Mouse (Mus musculus): Measurements from ENCODE around the gene Zc3h12a. TPM values are rescaled to one million over a fixed set of nuclear protein-coding genes. Genes with fewer than 3 reads are reported as not detected.

Zc3h12a gene
- polyA plus RNA-seq, 1 experiment from 2014 or later, result 1.3 TPM

- Histone ChIP-seq H3K27me3 (replicated peaks; ENCODE audit: control insufficient read depth, insufficient read depth, low read length) (no peaks in the 10 kb centered on the region), H3K9ac (ENCODE audit: low read depth, low read length) (0 out of 2 replicates have a peak overlapping the region, but pooled peaks have one; percentile 22), H3K36me3 (ENCODE audit: control insufficient read depth, insufficient read depth, low read length) (peaks cover 4% of the 10 kb centered on the region; the same call in 1 of the 2 replicates), H3K9me3 (ENCODE audit: control insufficient read depth, low read length) (no peaks in the 10 kb centered on the region), H3K4me1 (replicated peaks; ENCODE audit: control insufficient read depth, insufficient read depth, low read length) (peaks cover 47% of the 10 kb centered on the region), H3K4me3 (ENCODE audit: low read depth, low read length) (no peak overlapping the region), H3K4me2 (peak overlapping the region; percentile 41), H3K27ac (ENCODE audit: low read depth, low read length) (peak overlapping the region; percentile 62)
- 39% methylated on average over 7 of the region's 7 CpGs for WGBS
- no peak for DNase-seq (ENCODE audit: low spot score)
- no peak for ATAC-seq (replicated peaks; ENCODE audit: low FRiP score)
These were observed 3.0 kb downstream of the Zc3h12a start for GRCm38 (mm10) chr4:125124424-125125209.

GRCm38 (mm10) chr4:125123279-125123671 is 4.4 kb downstream of the Zc3h12a start:
- Histone ChIP-seq H3K9ac (ENCODE audit: low read depth, low read length) (no peak overlapping the region; the same call in 1 of the 2 replicates), H3K4me1 (replicated peaks; ENCODE audit: control insufficient read depth, insufficient read depth, low read length) (peaks cover 46% of the 10 kb centered on the region), H3K9me3 (ENCODE audit: control insufficient read depth, low read length) (no peaks in the 10 kb centered on the region), H3K36me3 (ENCODE audit: control insufficient read depth, insufficient read depth, low read length) (peaks cover 4% of the 10 kb centered on the region; the same call in 1 of the 2 replicates), H3K4me2 (peak overlapping the region; percentile 53), H3K27ac (ENCODE audit: low read depth, low read length) (peak overlapping the region; percentile 54), H3K4me3 (ENCODE audit: low read depth, low read length) (peak overlapping the region; percentile 17; the same call in 1 of the 2 replicates), H3K27me3 (replicated peaks; ENCODE audit: control insufficient read depth, insufficient read depth, low read length) (no peaks in the 10 kb centered on the region)
- no peak for DNase-seq (ENCODE audit: low spot score)
- ATAC-seq (replicated peaks; ENCODE audit: low FRiP score), result no peak
- 64% methylated on average over 7 of the region's 7 CpGs for WGBS

- peak overlapping the region; percentile 54 for H3K27ac ChIP-seq (ENCODE audit: low read depth, low read length)
- peak overlapping the region; percentile 39 for H3K9ac ChIP-seq (ENCODE audit: low read depth, low read length)
- ATAC-seq (replicated peaks; ENCODE audit: low FRiP score), result peak; percentile 42; the same call in 1 of the 2 replicates
- H3K4me3 ChIP-seq (ENCODE audit: low read depth, low read length), result peak overlapping the region; percentile 17; the same call in 1 of the 2 replicates
- peak overlapping the region; percentile 53 for H3K4me2 ChIP-seq
- no peaks in the 10 kb centered on the region for H3K27me3 ChIP-seq (replicated peaks; ENCODE audit: control insufficient read depth, insufficient read depth, low read length)
- peaks cover 4% of the 10 kb centered on the region; the same call in 1 of the 2 replicates for H3K36me3 ChIP-seq (ENCODE audit: control insufficient read depth, insufficient read depth, low read length)
- H3K9me3 ChIP-seq (ENCODE audit: control insufficient read depth, low read length), result no peaks in the 10 kb centered on the region
- WGBS, result 23% methylated on average over 16 of the region's 16 CpGs
- DNase-seq (ENCODE audit: low spot score), result peak; percentile 58
- peaks cover 48% of the 10 kb centered on the region for H3K4me1 ChIP-seq (replicated peaks; ENCODE audit: control insufficient read depth, insufficient read depth, low read length)
These were observed 5.0 kb downstream of the Zc3h12a start for GRCm38 (mm10) chr4:125122431-125123278.

GRCm38 (mm10) chr4:125119721-125120120 is 7.9 kb downstream of the Zc3h12a start:
- Histone ChIP-seq H3K27ac (ENCODE audit: low read depth, low read length) (no peak overlapping the region), H3K4me1 (replicated peaks; ENCODE audit: control insufficient read depth, insufficient read depth, low read length) (peaks cover 48% of the 10 kb centered on the region), H3K9me3 (ENCODE audit: control insufficient read depth, low read length) (no peaks in the 10 kb centered on the region), H3K27me3 (replicated peaks; ENCODE audit: control insufficient read depth, insufficient read depth, low read length) (no peaks in the 10 kb centered on the region), H3K4me2 (no peak overlapping the region), H3K36me3 (ENCODE audit: control insufficient read depth, insufficient read depth, low read length) (peaks cover 4% of the 10 kb centered on the region; the same call in 1 of the 2 replicates), H3K4me3 (ENCODE audit: low read depth, low read length) (no peak overlapping the region), H3K9ac (ENCODE audit: low read depth, low read length) (no peak overlapping the region)
- no peak for DNase-seq (ENCODE audit: low spot score)
- 92% methylated on average over 11 of the region's 11 CpGs for WGBS
- no peak for ATAC-seq (replicated peaks; ENCODE audit: low FRiP score)

- no peaks in the 10 kb centered on the region for H3K27me3 ChIP-seq (replicated peaks; ENCODE audit: control insufficient read depth, insufficient read depth, low read length)
- H3K4me3 ChIP-seq (ENCODE audit: low read depth, low read length), result no peak overlapping the region
- no peak overlapping the region for H3K27ac ChIP-seq (ENCODE audit: low read depth, low read length)
- WGBS, result 38% methylated on average over 10 of the region's 10 CpGs
- H3K4me2 ChIP-seq, result no peak overlapping the region
- ATAC-seq (replicated peaks; ENCODE audit: low FRiP score) (no peak), DNase-seq (ENCODE audit: low spot score) (no peak)
- no peaks in the 10 kb centered on the region for H3K9me3 ChIP-seq (ENCODE audit: control insufficient read depth, low read length)
- H3K4me1 ChIP-seq (replicated peaks; ENCODE audit: control insufficient read depth, insufficient read depth, low read length), result peaks cover 46% of the 10 kb centered on the region
- peaks cover 4% of the 10 kb centered on the region; the same call in 1 of the 2 replicates for H3K36me3 ChIP-seq (ENCODE audit: control insufficient read depth, insufficient read depth, low read length)
- no peak overlapping the region for H3K9ac ChIP-seq (ENCODE audit: low read depth, low read length)
These were observed 8.6 kb downstream of the Zc3h12a start for GRCm38 (mm10) chr4:125119070-125119469.

- Histone ChIP-seq H3K27ac (ENCODE audit: low read depth, low read length) (no peak overlapping the region), H3K4me3 (ENCODE audit: low read depth, low read length) (no peak overlapping the region), H3K27me3 (replicated peaks; ENCODE audit: control insufficient read depth, insufficient read depth, low read length) (no peaks in the 10 kb centered on the region), H3K36me3 (ENCODE audit: control insufficient read depth, insufficient read depth, low read length) (peaks cover 4% of the 10 kb centered on the region; the same call in 1 of the 2 replicates), H3K4me1 (replicated peaks; ENCODE audit: control insufficient read depth, insufficient read depth, low read length) (peaks cover 41% of the 10 kb centered on the region), H3K9ac (ENCODE audit: low read depth, low read length) (no peak overlapping the region), H3K4me2 (no peak overlapping the region), H3K9me3 (ENCODE audit: control insufficient read depth, low read length) (no peaks in the 10 kb centered on the region)
- 49% methylated on average over 7 of the region's 7 CpGs for WGBS
- DNase-seq (ENCODE audit: low spot score), result no peak
- ATAC-seq (replicated peaks; ENCODE audit: low FRiP score), result no peak
These were observed 9.7 kb downstream of the Zc3h12a start for GRCm38 (mm10) chr4:125117902-125118320.

GRCm38 (mm10) chr4:125116929-125117328 is 10.7 kb downstream of the Zc3h12a start:
- Histone ChIP-seq H3K4me1 (replicated peaks; ENCODE audit: control insufficient read depth, insufficient read depth, low read length) (peaks cover 36% of the 10 kb centered on the region), H3K9ac (ENCODE audit: low read depth, low read length) (no peak overlapping the region), H3K9me3 (ENCODE audit: control insufficient read depth, low read length) (no peaks in the 10 kb centered on the region), H3K27ac (ENCODE audit: low read depth, low read length) (no peak overlapping the region), H3K4me3 (ENCODE audit: low read depth, low read length) (no peak overlapping the region), H3K27me3 (replicated peaks; ENCODE audit: control insufficient read depth, insufficient read depth, low read length) (no peaks in the 10 kb centered on the region), H3K36me3 (ENCODE audit: control insufficient read depth, insufficient read depth, low read length) (peaks cover 4% of the 10 kb centered on the region; the same call in 1 of the 2 replicates), H3K4me2 (no peak overlapping the region)
- ATAC-seq (replicated peaks; ENCODE audit: low FRiP score) (no peak), DNase-seq (ENCODE audit: low spot score) (no peak)
- 78% methylated on average over 13 of the region's 13 CpGs for WGBS

- Histone ChIP-seq H3K9ac (ENCODE audit: low read depth, low read length) (no peak overlapping the region), H3K4me1 (replicated peaks; ENCODE audit: control insufficient read depth, insufficient read depth, low read length) (peaks cover 36% of the 10 kb centered on the region), H3K36me3 (ENCODE audit: control insufficient read depth, insufficient read depth, low read length) (peaks cover 4% of the 10 kb centered on the region; the same call in 1 of the 2 replicates), H3K4me3 (ENCODE audit: low read depth, low read length) (no peak overlapping the region), H3K9me3 (ENCODE audit: control insufficient read depth, low read length) (no peaks in the 10 kb centered on the region), H3K4me2 (no peak overlapping the region), H3K27me3 (replicated peaks; ENCODE audit: control insufficient read depth, insufficient read depth, low read length) (no peaks in the 10 kb centered on the region), H3K27ac (ENCODE audit: low read depth, low read length) (peak overlapping the region; percentile 19; the same call in 1 of the 2 replicates)
- WGBS, result 54% methylated on average over 9 of the region's 9 CpGs
- DNase-seq (ENCODE audit: low spot score), result no peak
- ATAC-seq (replicated peaks; ENCODE audit: low FRiP score), result no peak
These were observed 11.4 kb downstream of the Zc3h12a start for GRCm38 (mm10) chr4:125116090-125116861.

Measured in liver, embryonic 11.5 days (tissue).